Mouse (Mus musculus) neural tube, embryonic 15.5 days (tissue): ENCODE results near the gene Rngtt. TPM values are rescaled to one million over a fixed set of nuclear protein-coding genes. Genes with fewer than 3 reads are reported as not detected.

Experiments used
- ATAC-seq: fragments of 200-750 bp; cut with Nextera tagmentation; 2 replicates; pipeline ENCODE4 v1.8.0; 2017; ENCODE audit warnings: mild to moderate bottlenecking, moderate TSS enrichment, moderate library complexity; ENCODE audit not compliant: low FRiP score
- H3K27ac ChIP-seq: fragments of 300-500 bp; sonication (generic); replicated peaks from 2 replicates; pipeline ENCODE4 v1.5.1; 2015; ENCODE audit warnings: mild to moderate bottlenecking, inconsistent platforms
- H3K27me3 ChIP-seq: fragments of 300-500 bp; sonication (generic); replicated peaks from 2 replicates; pipeline ENCODE4 v1.6.1; 2015; ENCODE audit warnings: inconsistent platforms
- H3K36me3 ChIP-seq: fragments of 300-500 bp; sonication (generic); 2 replicates; pipeline ENCODE4 v1.6.1; 2015; ENCODE audit warnings: inconsistent platforms
- H3K4me1 ChIP-seq: fragments of 300-500 bp; sonication (generic); 2 replicates; pipeline ENCODE4 v1.6.1; 2015; ENCODE audit warnings: inconsistent platforms
- H3K4me2 ChIP-seq: fragments of 300-500 bp; sonication (generic); 2 replicates; pipeline ENCODE4 v1.6.1; 2015; ENCODE audit warnings: inconsistent platforms, mild to moderate bottlenecking, moderate library complexity
- H3K4me3 ChIP-seq: fragments of 300-500 bp; sonication (generic); replicated peaks from 2 replicates; pipeline ENCODE4 v1.5.1; 2015; ENCODE audit warnings: mild to moderate bottlenecking, inconsistent platforms
- H3K9ac ChIP-seq: fragments of 300-500 bp; sonication (generic); replicated peaks from 2 replicates; pipeline ENCODE4 v1.6.1; 2015; ENCODE audit warnings: mild to moderate bottlenecking, inconsistent platforms
- H3K9me3 ChIP-seq: fragments of 300-500 bp; sonication (generic); replicated peaks from 2 replicates; pipeline ENCODE4 v1.6.1; 2016; ENCODE audit warnings: inconsistent platforms
- WGBS: fragments of 180-500 bp; shearing (Covaris S2); methylation state at CpG from one replicate; pipeline ENCODE4 v1.1.7; 2015; ENCODE audit warnings: mixed read lengths; 5-methylcytosine and 5-hydroxymethylcytosine counted together
- polyA plus RNA-seq: library from polyadenylated mRNA; unstranded; fragments of >200 nt; fragmentation: Nextera tagmentation; extraction: Ambion mirVana; gene quantifications from 2 replicates; pipeline ENCODE4 v1.2.1, GENCODE M21; 2015

Gene Rngtt
- polyA plus RNA-seq, 1 experiment from 2014 or later, result 20.0 TPM

- Histone ChIP-seq H3K27me3 (no peaks in the 10 kb centered on the region), H3K4me1 (no peaks in the 10 kb centered on the region), H3K4me2 (no peak overlapping the region), H3K4me3 (no peak overlapping the region), H3K27ac (no peak overlapping the region), H3K9ac (no peak overlapping the region), H3K9me3 (no peaks in the 10 kb centered on the region), H3K36me3 (peaks cover 49% of the 10 kb centered on the region)
- 100% methylated on average over 1 of the region's 1 CpGs for WGBS
- no peak for ATAC-seq
Measured at GRCm38 (mm10) chr4:33332956-33333455, 22.9 kb downstream of the Rngtt start.

- Histone ChIP-seq H3K27me3 (no peaks in the 10 kb centered on the region), H3K4me3 (no peak overlapping the region), H3K36me3 (peaks cover 44% of the 10 kb centered on the region), H3K4me1 (no peaks in the 10 kb centered on the region), H3K27ac (no peak overlapping the region), H3K4me2 (no peak overlapping the region), H3K9me3 (no peaks in the 10 kb centered on the region), H3K9ac (no peak overlapping the region)
- 85% methylated on average over 1 of the region's 1 CpGs for WGBS
- no peak for ATAC-seq
Measured at GRCm38 (mm10) chr4:33337999-33338398, 27.9 kb downstream of the Rngtt start.

- no peaks in the 10 kb centered on the region for H3K4me1 ChIP-seq
- WGBS, result 85% methylated on average over 7 of the region's 7 CpGs
- no peak overlapping the region for H3K4me2 ChIP-seq
- H3K27ac ChIP-seq, result no peak overlapping the region
- no peak overlapping the region for H3K4me3 ChIP-seq
- ATAC-seq, result no peak
- no peaks in the 10 kb centered on the region for H3K9me3 ChIP-seq
- H3K9ac ChIP-seq, result no peak overlapping the region
- no peaks in the 10 kb centered on the region for H3K27me3 ChIP-seq
- peaks cover 22% of the 10 kb centered on the region for H3K36me3 ChIP-seq
Measured at GRCm38 (mm10) chr4:33342877-33343731, 33.0 kb downstream of the Rngtt start.

GRCm38 (mm10) chr4:33343732-33344057 lies 33.6 kb downstream of the Rngtt start:
- H3K4me3 ChIP-seq, result no peak overlapping the region
- H3K9me3 ChIP-seq, result no peaks in the 10 kb centered on the region
- no peak overlapping the region for H3K9ac ChIP-seq
- no peak overlapping the region for H3K4me2 ChIP-seq
- H3K27ac ChIP-seq, result no peak overlapping the region
- WGBS, result 88% methylated on average over 6 of the region's 6 CpGs
- peaks cover 20% of the 10 kb centered on the region for H3K36me3 ChIP-seq
- H3K27me3 ChIP-seq, result no peaks in the 10 kb centered on the region
- no peak for ATAC-seq
- no peaks in the 10 kb centered on the region for H3K4me1 ChIP-seq

- Histone ChIP-seq H3K4me2 (no peak overlapping the region), H3K9ac (no peak overlapping the region), H3K9me3 (no peaks in the 10 kb centered on the region), H3K27ac (no peak overlapping the region), H3K4me1 (no peaks in the 10 kb centered on the region), H3K4me3 (no peak overlapping the region), H3K27me3 (no peaks in the 10 kb centered on the region), H3K36me3 (0 out of 2 replicates have a peak, but pooled peaks cover 7% of the 10 kb centered on the region)
- ATAC-seq, result no peak
Measured at GRCm38 (mm10) chr4:33363451-33363850, 53.3 kb downstream of the Rngtt start.

- no peak overlapping the region for H3K9ac ChIP-seq
- H3K4me2 ChIP-seq, result no peak overlapping the region
- ATAC-seq, result no peak
- H3K4me3 ChIP-seq, result no peak overlapping the region
- WGBS, result 70% methylated on average over 6 of the region's 6 CpGs
- no peak overlapping the region for H3K27ac ChIP-seq
- peaks cover 15% of the 10 kb centered on the region for H3K36me3 ChIP-seq
- no peaks in the 10 kb centered on the region for H3K4me1 ChIP-seq
- H3K27me3 ChIP-seq, result no peaks in the 10 kb centered on the region
- H3K9me3 ChIP-seq, result no peaks in the 10 kb centered on the region
Measured at GRCm38 (mm10) chr4:33374916-33375315, 64.8 kb downstream of the Rngtt start.

- no peak for ATAC-seq
- Histone ChIP-seq H3K9ac (no peak overlapping the region), H3K27ac (no peak overlapping the region)
Measured at GRCm38 (mm10) chr4:33377642-33378041, 67.5 kb downstream of the Rngtt start.

GRCm38 (mm10) chr4:33378894-33379293 lies 68.8 kb downstream of the Rngtt start:
- ATAC-seq, result no peak
- H3K27ac ChIP-seq, result no peak overlapping the region
- H3K4me2 ChIP-seq, result no peak overlapping the region
- H3K9ac ChIP-seq, result no peak overlapping the region
- no peaks in the 10 kb centered on the region for H3K4me1 ChIP-seq
- 90% methylated on average over 6 of the region's 6 CpGs for WGBS
- H3K9me3 ChIP-seq, result no peaks in the 10 kb centered on the region
- H3K27me3 ChIP-seq, result no peaks in the 10 kb centered on the region
- H3K36me3 ChIP-seq, result 0 out of 2 replicates have a peak, but pooled peaks cover 5% of the 10 kb centered on the region
- no peak overlapping the region for H3K4me3 ChIP-seq

More at GRCm38 (mm10) chr4:33377642-33378041, 67.5 kb downstream of the Rngtt start:
- Histone ChIP-seq H3K36me3 (0 out of 2 replicates have a peak, but pooled peaks cover 5% of the 10 kb centered on the region), H3K4me1 (no peaks in the 10 kb centered on the region), H3K4me3 (no peak overlapping the region), H3K4me2 (no peak overlapping the region), H3K27me3 (no peaks in the 10 kb centered on the region), H3K9me3 (no peaks in the 10 kb centered on the region)

GRCm38 (mm10) chr4:33388899-33389298 lies 78.8 kb downstream of the Rngtt start:
- H3K4me3 ChIP-seq, result no peak overlapping the region
- no peaks in the 10 kb centered on the region for H3K4me1 ChIP-seq
- no peak overlapping the region for H3K4me2 ChIP-seq
- no peak for ATAC-seq
- 95% methylated on average over 3 of the region's 3 CpGs for WGBS
- H3K9ac ChIP-seq, result no peak overlapping the region
- H3K9me3 ChIP-seq, result no peaks in the 10 kb centered on the region
- H3K36me3 ChIP-seq, result no peaks in the 10 kb centered on the region; the same call in 1 of the 2 replicates
- no peak overlapping the region for H3K27ac ChIP-seq
- H3K27me3 ChIP-seq, result no peaks in the 10 kb centered on the region

- H3K4me3 ChIP-seq, result no peak overlapping the region
- no peaks in the 10 kb centered on the region for H3K9me3 ChIP-seq
- no peak overlapping the region for H3K4me2 ChIP-seq
- H3K27me3 ChIP-seq, result no peaks in the 10 kb centered on the region
- no peak overlapping the region for H3K27ac ChIP-seq
- ATAC-seq, result no peak
- H3K4me1 ChIP-seq, result no peaks in the 10 kb centered on the region
- H3K9ac ChIP-seq, result no peak overlapping the region
- no peaks in the 10 kb centered on the region; the same call in 1 of the 2 replicates for H3K36me3 ChIP-seq
Measured at GRCm38 (mm10) chr4:33390660-33391059, 80.5 kb downstream of the Rngtt start.

- H3K4me3 ChIP-seq, result no peak overlapping the region
- H3K4me1 ChIP-seq, result no peaks in the 10 kb centered on the region
- H3K27me3 ChIP-seq, result no peaks in the 10 kb centered on the region
- no peak overlapping the region for H3K4me2 ChIP-seq
- H3K27ac ChIP-seq, result no peak overlapping the region
- WGBS, result 89% methylated on average over 2 of the region's 2 CpGs
- ATAC-seq, result no peak
- no peak overlapping the region for H3K9ac ChIP-seq
- H3K9me3 ChIP-seq, result no peaks in the 10 kb centered on the region
- H3K36me3 ChIP-seq, result no peaks in the 10 kb centered on the region
Measured at GRCm38 (mm10) chr4:33393437-33393836, 83.3 kb downstream of the Rngtt start.
